Mouse (Mus musculus): ENCODE measurements at regions not wholly inside any gene's neighbourhood (a gene's known extent, or its start where the extent isn't known, plus 50 kb on each side); places are given as distances from the start of the nearest gene placed in this dataset.

DNA sequence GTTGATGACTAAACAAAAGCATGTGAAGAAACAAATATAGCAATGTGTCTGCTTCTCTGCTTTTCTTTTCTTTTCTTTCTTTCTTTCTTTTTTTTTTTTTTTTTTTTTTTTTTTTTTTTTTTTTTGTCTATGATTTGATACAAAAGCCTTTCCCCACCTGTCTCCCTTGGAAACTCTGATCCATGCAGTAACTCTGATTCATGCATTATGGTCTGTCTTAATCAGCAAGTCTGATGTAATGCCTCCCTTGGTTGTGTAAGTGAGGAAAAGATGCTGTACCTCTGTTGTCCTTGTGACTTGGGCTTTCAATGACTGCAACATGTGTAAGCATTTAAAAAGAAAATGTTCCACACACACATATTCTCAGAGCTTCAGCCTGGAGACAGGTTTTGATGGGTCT lies 233.5 kb upstream of the Mctp2 start:
- TF ChIP-seq POLR2A (IDR thresholded peaks at IDR 0.05; ENCODE audit: borderline replicate concordance, low read depth, low read length) (no peak), CTCF (IDR thresholded peaks at IDR 0.05; ENCODE audit: low read depth, low read length) (no peak)
